Mouse (Mus musculus) midbrain, embryonic 15.5 days (tissue): ENCODE results near the gene Poln. TPM values are rescaled to one million over a fixed set of nuclear protein-coding genes. Genes with fewer than 3 reads are reported as not detected.
A peak's percentile ranks its signal among the peaks of the same experiment; 100 is the strongest.

Source experiments
- ATAC-seq: fragments of 200-750 bp; cut with Nextera tagmentation; replicated peaks from 2 replicates; pipeline ENCODE4 v1.8.0; 2017; ENCODE audit warnings: moderate TSS enrichment
- H3K27ac ChIP-seq: fragments of 300-500 bp; sonication (generic); 2 replicates; pipeline ENCODE4 v1.5.1; 2015; ENCODE audit warnings: mild to moderate bottlenecking, inconsistent platforms
- H3K27me3 ChIP-seq: fragments of 300-500 bp; sonication (generic); replicated peaks from 2 replicates; pipeline ENCODE4 v1.6.1; 2015; ENCODE audit warnings: inconsistent platforms
- H3K36me3 ChIP-seq: fragments of 300-500 bp; sonication (generic); replicated peaks from 2 replicates; pipeline ENCODE4 v1.6.1; 2015; ENCODE audit warnings: inconsistent platforms
- H3K4me1 ChIP-seq: fragments of 300-500 bp; sonication (generic); 2 replicates; pipeline ENCODE4 v1.6.1; 2015; ENCODE audit warnings: inconsistent platforms
- H3K4me2 ChIP-seq: fragments of 300-500 bp; sonication (generic); 2 replicates; pipeline ENCODE4 v1.6.1; 2015; ENCODE audit warnings: inconsistent platforms, mild to moderate bottlenecking, moderate library complexity
- H3K4me3 ChIP-seq: fragments of 300-500 bp; sonication (generic); 2 replicates; pipeline ENCODE4 v1.5.1; 2015; ENCODE audit warnings: mild to moderate bottlenecking, inconsistent platforms
- H3K9ac ChIP-seq: fragments of 300-500 bp; sonication (generic); 2 replicates; pipeline ENCODE4 v1.6.1; 2015; ENCODE audit warnings: mild to moderate bottlenecking, inconsistent platforms
- H3K9me3 ChIP-seq: fragments of 300-500 bp; sonication (generic); 2 replicates; pipeline ENCODE4 v1.6.1; 2016; ENCODE audit warnings: inconsistent platforms
- WGBS: fragments of 180-500 bp; shearing (Covaris S2); methylation state at CpG from one replicate; pipeline ENCODE4 v1.1.7; 2015; ENCODE audit warnings: mixed read lengths; 5-methylcytosine and 5-hydroxymethylcytosine counted together
- polyA plus RNA-seq: library from polyadenylated mRNA; unstranded; fragments of >200 nt; fragmentation: Nextera tagmentation; extraction: Ambion mirVana; gene quantifications from 2 replicates; pipeline ENCODE4 v1.2.1, GENCODE M21; 2015

Poln gene
- polyA plus RNA-seq = 0.27 and 0.52 TPM in 2 replicates

GRCm38 (mm10) chr5:34168950-34169891 is at the start of gene Poln, which contains the start of gene Haus3:
Poln (minus strand) TSS chr5:34169448.
Haus3 (minus strand) TSS chr5:34169527.
- Histone ChIP-seq H3K27me3 (no peaks in the 10 kb centered on the region), H3K27ac (peak within 1 kb of the TSS; percentile 90), H3K4me3 (peak within 1 kb of the TSS; percentile 73), H3K4me1 (peaks cover 27% of the 10 kb centered on the region), H3K4me2 (peak within 1 kb of the TSS; percentile 73), H3K9me3 (no peaks in the 10 kb centered on the region), H3K36me3 (no peaks in the 10 kb centered on the region; the same call in 1 of the 2 replicates), H3K9ac (peak within 1 kb of the TSS; percentile 77)
- peak; percentile 100 for ATAC-seq
- WGBS = under 1% methylated on average over 57 of the region's 57 CpGs

- H3K36me3 ChIP-seq = no peaks in the 10 kb centered on the region
- H3K4me2 ChIP-seq = no peak overlapping the region
- 85% methylated on average over 5 of the region's 5 CpGs for WGBS
- no peak overlapping the region for H3K9ac ChIP-seq
- H3K27me3 ChIP-seq = no peaks in the 10 kb centered on the region
- no peaks in the 10 kb centered on the region for H3K9me3 ChIP-seq
- ATAC-seq = no peak
- H3K4me3 ChIP-seq = no peak overlapping the region
- H3K27ac ChIP-seq = no peak overlapping the region
- H3K4me1 ChIP-seq = no peaks in the 10 kb centered on the region
Observed at GRCm38 (mm10) chr5:34218672-34219071, 49.4 kb upstream of the Poln start.

GRCm38 (mm10) chr5:34217756-34218155 is 48.5 kb upstream of the Poln start:
- 66% methylated on average over 9 of the region's 9 CpGs for WGBS
- Histone ChIP-seq H3K9ac (no peak overlapping the region), H3K4me2 (no peak overlapping the region), H3K27ac (no peak overlapping the region), H3K4me1 (no peaks in the 10 kb centered on the region), H3K9me3 (no peaks in the 10 kb centered on the region), H3K36me3 (no peaks in the 10 kb centered on the region), H3K27me3 (no peaks in the 10 kb centered on the region), H3K4me3 (no peak overlapping the region)
- no peak for ATAC-seq

- Histone ChIP-seq H3K4me1 (no peaks in the 10 kb centered on the region), H3K36me3 (no peaks in the 10 kb centered on the region), H3K27me3 (no peaks in the 10 kb centered on the region), H3K4me3 (no peak overlapping the region), H3K9ac (no peak overlapping the region), H3K9me3 (no peaks in the 10 kb centered on the region), H3K4me2 (no peak overlapping the region), H3K27ac (no peak overlapping the region)
- no peak for ATAC-seq
- WGBS = 80% methylated on average over 7 of the region's 7 CpGs
Observed at GRCm38 (mm10) chr5:34216025-34216424, 46.8 kb upstream of the Poln start.

- 80% methylated on average over 8 of the region's 8 CpGs for WGBS
- ATAC-seq = no peak
- H3K9ac ChIP-seq = no peak overlapping the region
- H3K27ac ChIP-seq = no peak overlapping the region
- no peaks in the 10 kb centered on the region for H3K36me3 ChIP-seq
- no peaks in the 10 kb centered on the region for H3K4me1 ChIP-seq
- H3K9me3 ChIP-seq = no peaks in the 10 kb centered on the region
- H3K4me2 ChIP-seq = no peak overlapping the region
- no peaks in the 10 kb centered on the region for H3K27me3 ChIP-seq
- no peak overlapping the region for H3K4me3 ChIP-seq
Observed at GRCm38 (mm10) chr5:34213659-34214058, 44.4 kb upstream of the Poln start.

- Histone ChIP-seq H3K36me3 (no peaks in the 10 kb centered on the region), H3K9me3 (no peaks in the 10 kb centered on the region), H3K9ac (no peak overlapping the region), H3K27ac (no peak overlapping the region), H3K4me2 (no peak overlapping the region), H3K27me3 (no peaks in the 10 kb centered on the region), H3K4me1 (no peaks in the 10 kb centered on the region), H3K4me3 (no peak overlapping the region)
- ATAC-seq = peak; percentile 67; the same call in 1 of the 2 replicates
- 2% methylated on average over 1 of the region's 1 CpGs for WGBS
Observed at GRCm38 (mm10) chr5:34210279-34210678, 41.0 kb upstream of the Poln start.

GRCm38 (mm10) chr5:34207503-34207902 is 38.3 kb upstream of the Poln start:
- Histone ChIP-seq H3K27me3 (no peaks in the 10 kb centered on the region), H3K4me3 (no peak overlapping the region), H3K4me1 (no peaks in the 10 kb centered on the region), H3K9ac (no peak overlapping the region), H3K27ac (no peak overlapping the region), H3K9me3 (no peaks in the 10 kb centered on the region), H3K36me3 (no peaks in the 10 kb centered on the region), H3K4me2 (no peak overlapping the region)
- WGBS = 63% methylated on average over 3 of the region's 3 CpGs
- no peak for ATAC-seq

- ATAC-seq = no peak
- H3K27me3 ChIP-seq = no peaks in the 10 kb centered on the region
- no peaks in the 10 kb centered on the region for H3K36me3 ChIP-seq
- no peak overlapping the region for H3K9ac ChIP-seq
- no peak overlapping the region for H3K4me2 ChIP-seq
- H3K27ac ChIP-seq = no peak overlapping the region
- no peaks in the 10 kb centered on the region for H3K4me1 ChIP-seq
- 85% methylated on average over 2 of the region's 2 CpGs for WGBS
- no peaks in the 10 kb centered on the region for H3K9me3 ChIP-seq
- no peak overlapping the region for H3K4me3 ChIP-seq
Observed at GRCm38 (mm10) chr5:34205788-34206187, 36.5 kb upstream of the Poln start.

- 80% methylated on average over 2 of the region's 2 CpGs for WGBS
- no peak overlapping the region for H3K9ac ChIP-seq
- no peaks in the 10 kb centered on the region for H3K9me3 ChIP-seq
- H3K4me1 ChIP-seq = no peaks in the 10 kb centered on the region
- no peak overlapping the region for H3K4me3 ChIP-seq
- H3K4me2 ChIP-seq = no peak overlapping the region
- no peak overlapping the region for H3K27ac ChIP-seq
- H3K27me3 ChIP-seq = no peaks in the 10 kb centered on the region
- H3K36me3 ChIP-seq = no peaks in the 10 kb centered on the region
- no peak for ATAC-seq
Observed at GRCm38 (mm10) chr5:34204911-34205310, 35.7 kb upstream of the Poln start.

- no peak overlapping the region for H3K4me3 ChIP-seq
- no peak overlapping the region for H3K4me2 ChIP-seq
- H3K4me1 ChIP-seq = no peaks in the 10 kb centered on the region
Observed at GRCm38 (mm10) chr5:34202006-34202405, 32.8 kb upstream of the Poln start.

GRCm38 (mm10) chr5:34201396-34201795 is 32.1 kb upstream of the Poln start:
- no peaks in the 10 kb centered on the region for H3K27me3 ChIP-seq
- no peak overlapping the region for H3K9ac ChIP-seq
- no peak overlapping the region for H3K27ac ChIP-seq
- 75% methylated on average over 2 of the region's 2 CpGs for WGBS
- no peak overlapping the region for H3K4me2 ChIP-seq
- H3K4me1 ChIP-seq = no peaks in the 10 kb centered on the region
- H3K9me3 ChIP-seq = no peaks in the 10 kb centered on the region
- H3K4me3 ChIP-seq = no peak overlapping the region
- H3K36me3 ChIP-seq = no peaks in the 10 kb centered on the region
- ATAC-seq = no peak

More at GRCm38 (mm10) chr5:34202006-34202405, 32.8 kb upstream of the Poln start:
- no peaks in the 10 kb centered on the region for H3K9me3 ChIP-seq
- H3K9ac ChIP-seq = no peak overlapping the region
- no peaks in the 10 kb centered on the region for H3K27me3 ChIP-seq
- 85% methylated on average over 4 of the region's 4 CpGs for WGBS
- H3K36me3 ChIP-seq = no peaks in the 10 kb centered on the region
- no peak overlapping the region for H3K27ac ChIP-seq
- no peak for ATAC-seq

GRCm38 (mm10) chr5:34198615-34199014 is 29.4 kb upstream of the Poln start:
- no peaks in the 10 kb centered on the region for H3K9me3 ChIP-seq
- no peak overlapping the region for H3K27ac ChIP-seq
- 87% methylated on average over 6 of the region's 6 CpGs for WGBS
- no peaks in the 10 kb centered on the region for H3K4me1 ChIP-seq
- H3K4me2 ChIP-seq = no peak overlapping the region
- no peaks in the 10 kb centered on the region for H3K36me3 ChIP-seq
- H3K27me3 ChIP-seq = no peaks in the 10 kb centered on the region
- no peak overlapping the region for H3K4me3 ChIP-seq
- H3K9ac ChIP-seq = no peak overlapping the region
- no peak for ATAC-seq

- WGBS = 80% methylated on average over 4 of the region's 4 CpGs
- Histone ChIP-seq H3K9me3 (no peaks in the 10 kb centered on the region), H3K4me2 (no peak overlapping the region), H3K4me3 (no peak overlapping the region), H3K36me3 (no peaks in the 10 kb centered on the region), H3K9ac (no peak overlapping the region), H3K4me1 (no peaks in the 10 kb centered on the region), H3K27me3 (no peaks in the 10 kb centered on the region), H3K27ac (no peak overlapping the region)
- no peak for ATAC-seq
Observed at GRCm38 (mm10) chr5:34197243-34197642, 28.0 kb upstream of the Poln start.
